Mouse (Mus musculus): ENCODE data around the gene Smndc1. TPM values are rescaled to one million over a fixed set of nuclear protein-coding genes. Genes with fewer than 3 reads are reported as not detected.

Gene Smndc1
- polyA plus RNA-seq, 1 experiment, result 77.6 TPM

- TF ChIP-seq POLR2A (IDR thresholded peaks at IDR 0.05; ENCODE audit: insufficient read depth, low read length), result no peak
- no peak overlapping the region for H3K27ac ChIP-seq (ENCODE audit: insufficient read depth, low read length)
- H3K9ac ChIP-seq (ENCODE audit: low read depth, poor library complexity, severe bottlenecking), result no peak overlapping the region
- no peaks in the 10 kb centered on the region for H3K27me3 ChIP-seq (ENCODE audit: control insufficient read depth, insufficient read depth, low read length, poor library complexity, severe bottlenecking)
- H3K9me3 ChIP-seq (replicated peaks; ENCODE audit: control insufficient read depth, insufficient read depth, low read length, poor library complexity, severe bottlenecking), result no peaks in the 10 kb centered on the region
- H3K36me3 ChIP-seq (ENCODE audit: control insufficient read depth, insufficient read depth, low read length, poor library complexity, severe bottlenecking), result no peaks in the 10 kb centered on the region
- H3K4me1 ChIP-seq (ENCODE audit: control insufficient read depth, insufficient read depth, low read length), result no peaks in the 10 kb centered on the region
- H3K4me3 ChIP-seq (ENCODE audit: low read depth, low read length), result no peak overlapping the region
Measured at GRCm38 (mm10) chr19:53364963-53365362, 25.4 kb downstream of the Smndc1 start.

GRCm38 (mm10) chr19:53364551-53364950 is 25.8 kb downstream of the Smndc1 start:
- Histone ChIP-seq H3K27me3 (ENCODE audit: control insufficient read depth, insufficient read depth, low read length, poor library complexity, severe bottlenecking) (no peaks in the 10 kb centered on the region), H3K9me3 (replicated peaks; ENCODE audit: control insufficient read depth, insufficient read depth, low read length, poor library complexity, severe bottlenecking) (no peaks in the 10 kb centered on the region), H3K4me3 (ENCODE audit: low read depth, low read length) (no peak overlapping the region), H3K9ac (ENCODE audit: low read depth, poor library complexity, severe bottlenecking) (no peak overlapping the region), H3K27ac (ENCODE audit: insufficient read depth, low read length) (no peak overlapping the region), H3K4me1 (ENCODE audit: control insufficient read depth, insufficient read depth, low read length) (no peaks in the 10 kb centered on the region), H3K36me3 (ENCODE audit: control insufficient read depth, insufficient read depth, low read length, poor library complexity, severe bottlenecking) (no peaks in the 10 kb centered on the region)
- no peak for TF ChIP-seq EP300 (IDR thresholded peaks at IDR 0.05; ENCODE audit: insufficient read depth, low read depth, low read length)
- TF ChIP-seq CTCF (IDR thresholded peaks at IDR 0.05; ENCODE audit: low read depth, low read length), result no peak
- TF ChIP-seq POLR2A (IDR thresholded peaks at IDR 0.05; ENCODE audit: insufficient read depth, low read length), result no peak

GRCm38 (mm10) chr19:53362967-53363366 is 27.4 kb downstream of the Smndc1 start:
- Histone ChIP-seq H3K4me1 (ENCODE audit: control insufficient read depth, insufficient read depth, low read length) (no peaks in the 10 kb centered on the region), H3K27ac (ENCODE audit: insufficient read depth, low read length) (no peak overlapping the region), H3K27me3 (ENCODE audit: control insufficient read depth, insufficient read depth, low read length, poor library complexity, severe bottlenecking) (no peaks in the 10 kb centered on the region), H3K36me3 (ENCODE audit: control insufficient read depth, insufficient read depth, low read length, poor library complexity, severe bottlenecking) (no peaks in the 10 kb centered on the region), H3K4me3 (ENCODE audit: low read depth, low read length) (no peak overlapping the region), H3K9ac (ENCODE audit: low read depth, poor library complexity, severe bottlenecking) (no peak overlapping the region), H3K9me3 (replicated peaks; ENCODE audit: control insufficient read depth, insufficient read depth, low read length, poor library complexity, severe bottlenecking) (no peaks in the 10 kb centered on the region)
- no peak for TF ChIP-seq POLR2A (IDR thresholded peaks at IDR 0.05; ENCODE audit: insufficient read depth, low read length)
- TF ChIP-seq EP300 (IDR thresholded peaks at IDR 0.05; ENCODE audit: insufficient read depth, low read depth, low read length), result no peak
- peak; percentile 62 for TF ChIP-seq CTCF (IDR thresholded peaks at IDR 0.05; ENCODE audit: low read depth, low read length)

GRCm38 (mm10) chr19:53360265-53360958 is 30.0 kb downstream of the Smndc1 start:
- Histone ChIP-seq H3K9me3 (replicated peaks; ENCODE audit: control insufficient read depth, insufficient read depth, low read length, poor library complexity, severe bottlenecking) (no peaks in the 10 kb centered on the region), H3K27ac (ENCODE audit: insufficient read depth, low read length) (no peak overlapping the region), H3K4me3 (ENCODE audit: low read depth, low read length) (no peak overlapping the region), H3K36me3 (ENCODE audit: control insufficient read depth, insufficient read depth, low read length, poor library complexity, severe bottlenecking) (no peaks in the 10 kb centered on the region), H3K9ac (ENCODE audit: low read depth, poor library complexity, severe bottlenecking) (no peak overlapping the region), H3K27me3 (ENCODE audit: control insufficient read depth, insufficient read depth, low read length, poor library complexity, severe bottlenecking) (no peaks in the 10 kb centered on the region), H3K4me1 (ENCODE audit: control insufficient read depth, insufficient read depth, low read length) (no peaks in the 10 kb centered on the region)
- TF ChIP-seq CTCF (IDR thresholded peaks at IDR 0.05; ENCODE audit: low read depth, low read length) (no peak), EP300 (IDR thresholded peaks at IDR 0.05; ENCODE audit: insufficient read depth, low read depth, low read length) (no peak), POLR2A (IDR thresholded peaks at IDR 0.05; ENCODE audit: insufficient read depth, low read length) (no peak)

GRCm38 (mm10) chr19:53359160-53360033 is 31.0 kb downstream of the Smndc1 start:
- H3K36me3 ChIP-seq (ENCODE audit: control insufficient read depth, insufficient read depth, low read length, poor library complexity, severe bottlenecking), result no peaks in the 10 kb centered on the region
- no peak overlapping the region for H3K4me3 ChIP-seq (ENCODE audit: low read depth, low read length)
- H3K9ac ChIP-seq (ENCODE audit: low read depth, poor library complexity, severe bottlenecking), result no peak overlapping the region
- TF ChIP-seq CTCF (IDR thresholded peaks at IDR 0.05; ENCODE audit: low read depth, low read length), result no peak
- TF ChIP-seq EP300 (IDR thresholded peaks at IDR 0.05; ENCODE audit: insufficient read depth, low read depth, low read length), result no peak
- no peak for TF ChIP-seq POLR2A (IDR thresholded peaks at IDR 0.05; ENCODE audit: insufficient read depth, low read length)
- no peaks in the 10 kb centered on the region for H3K4me1 ChIP-seq (ENCODE audit: control insufficient read depth, insufficient read depth, low read length)
- H3K9me3 ChIP-seq (replicated peaks; ENCODE audit: control insufficient read depth, insufficient read depth, low read length, poor library complexity, severe bottlenecking), result no peaks in the 10 kb centered on the region
- H3K27me3 ChIP-seq (ENCODE audit: control insufficient read depth, insufficient read depth, low read length, poor library complexity, severe bottlenecking), result no peaks in the 10 kb centered on the region
- H3K27ac ChIP-seq (ENCODE audit: insufficient read depth, low read length), result no peak overlapping the region

GRCm38 (mm10) chr19:53355065-53355464 is 35.3 kb downstream of the Smndc1 start:
- H3K36me3 ChIP-seq (ENCODE audit: control insufficient read depth, insufficient read depth, low read length, poor library complexity, severe bottlenecking), result no peaks in the 10 kb centered on the region
- H3K4me3 ChIP-seq (ENCODE audit: low read depth, low read length), result no peak overlapping the region
- H3K9me3 ChIP-seq (replicated peaks; ENCODE audit: control insufficient read depth, insufficient read depth, low read length, poor library complexity, severe bottlenecking), result no peaks in the 10 kb centered on the region
- H3K27ac ChIP-seq (ENCODE audit: insufficient read depth, low read length), result no peak overlapping the region
- H3K27me3 ChIP-seq (ENCODE audit: control insufficient read depth, insufficient read depth, low read length, poor library complexity, severe bottlenecking), result no peaks in the 10 kb centered on the region
- no peak overlapping the region for H3K9ac ChIP-seq (ENCODE audit: low read depth, poor library complexity, severe bottlenecking)
- H3K4me1 ChIP-seq (ENCODE audit: control insufficient read depth, insufficient read depth, low read length), result no peaks in the 10 kb centered on the region
- TF ChIP-seq CTCF (IDR thresholded peaks at IDR 0.05; ENCODE audit: low read depth, low read length) (no peak), POLR2A (IDR thresholded peaks at IDR 0.05; ENCODE audit: insufficient read depth, low read length) (no peak), EP300 (IDR thresholded peaks at IDR 0.05; ENCODE audit: insufficient read depth, low read depth, low read length) (no peak)

All from ES-Bruce4 (cell line).